Mouse (Mus musculus) kidney, adult 18-20 months (tissue): ENCODE results near the gene Dlgap4.

Experiments used
- DNase-seq: peaks from one replicate; pipeline ENCODE4 v3.0.0; 2021

The Dlgap4 gene

GRCm38 (mm10) chr2:156663162-156663561 lies 49.7 kb downstream of the Dlgap4 start:
- no peak for DNase-seq

- no peak for DNase-seq
Observed at GRCm38 (mm10) chr2:156664407-156664806, 50.9 kb downstream of the Dlgap4 start.

GRCm38 (mm10) chr2:156664993-156665518 lies 51.6 kb downstream of the Dlgap4 start:
- DNase-seq: no peak

GRCm38 (mm10) chr2:156665620-156666196 lies 52.2 kb downstream of the Dlgap4 start:
- no peak for DNase-seq

- no peak for DNase-seq
Observed at GRCm38 (mm10) chr2:156666231-156666630, 52.7 kb downstream of the Dlgap4 start.

GRCm38 (mm10) chr2:156667290-156667689 lies 53.8 kb downstream of the Dlgap4 start:
- DNase-seq: no peak

- no peak for DNase-seq
Observed at GRCm38 (mm10) chr2:156668625-156669024, 55.1 kb downstream of the Dlgap4 start.

- no peak for DNase-seq
Observed at GRCm38 (mm10) chr2:156673307-156673706, 59.8 kb downstream of the Dlgap4 start.

- DNase-seq: no peak
Observed at GRCm38 (mm10) chr2:156673881-156674669, 60.6 kb downstream of the Dlgap4 start.

GRCm38 (mm10) chr2:156676885-156677284 lies 63.4 kb downstream of the Dlgap4 start:
- DNase-seq: peak; percentile 7

- DNase-seq: no peak
Observed at GRCm38 (mm10) chr2:156678112-156678511, 64.6 kb downstream of the Dlgap4 start.

GRCm38 (mm10) chr2:156682965-156683364 lies 69.5 kb downstream of the Dlgap4 start:
- DNase-seq: no peak

- no peak for DNase-seq
Observed at GRCm38 (mm10) chr2:156685999-156686398, 72.5 kb downstream of the Dlgap4 start.

- no peak for DNase-seq
Observed at GRCm38 (mm10) chr2:156686754-156687153, 73.2 kb downstream of the Dlgap4 start.

- DNase-seq: no peak
Observed at GRCm38 (mm10) chr2:156688604-156689003, 75.1 kb downstream of the Dlgap4 start.

GRCm38 (mm10) chr2:156690833-156691232 lies 77.3 kb downstream of the Dlgap4 start:
- DNase-seq: no peak

- no peak for DNase-seq
Observed at GRCm38 (mm10) chr2:156691746-156692145, 78.2 kb downstream of the Dlgap4 start.

GRCm38 (mm10) chr2:156693241-156693807 lies 79.8 kb downstream of the Dlgap4 start:
- DNase-seq: no peak

GRCm38 (mm10) chr2:156697261-156697660 lies 83.8 kb downstream of the Dlgap4 start:
- no peak for DNase-seq

GRCm38 (mm10) chr2:156698168-156698567 lies 84.7 kb downstream of the Dlgap4 start:
- no peak for DNase-seq

GRCm38 (mm10) chr2:156705473-156705872 lies 92.0 kb downstream of the Dlgap4 start:
- DNase-seq: peak; percentile 85

- no peak for DNase-seq
Observed at GRCm38 (mm10) chr2:156716683-156717082, 103.2 kb downstream of the Dlgap4 start.

GRCm38 (mm10) chr2:156717320-156718281 lies 104.1 kb downstream of the Dlgap4 start:
- peak; percentile 68 for DNase-seq
